Mouse (Mus musculus) forebrain, postnatal 0 days (tissue): ENCODE data around the gene Trpm4. TPM values are rescaled to one million over a fixed set of nuclear protein-coding genes. Genes with fewer than 3 reads are reported as not detected.

ENCODE experiments used
- ATAC-seq: fragments of 200-750 bp; cut with Nextera tagmentation; 2 replicates; pipeline ENCODE4 v1.8.0; 2017; ENCODE audit warnings: mild to moderate bottlenecking, moderate library complexity
- DNase-seq: peaks from one replicate; pipeline ENCODE4 v3.0.0-alpha.2; 2015
- H3K27ac ChIP-seq: fragments of 300-500 bp; sonication (generic); 2 replicates; pipeline ENCODE4 v1.5.1; 2014; ENCODE audit warnings: low read depth, mild to moderate bottlenecking, antibody characterized with exemption, low read length, moderate library complexity, mixed read lengths
- H3K27me3 ChIP-seq: fragments of 300-500 bp; sonication (generic); 2 replicates; pipeline ENCODE4 v1.6.1; 2014; ENCODE audit warnings: mild to moderate bottlenecking, low read length, mixed read lengths; ENCODE audit not compliant: insufficient read depth
- H3K36me3 ChIP-seq: fragments of 300-500 bp; sonication (generic); 2 replicates; pipeline ENCODE4 v1.6.1; 2014; ENCODE audit warnings: mild to moderate bottlenecking, moderate library complexity; ENCODE audit not compliant: insufficient read depth
- H3K4me1 ChIP-seq: fragments of 300-500 bp; sonication (generic); 2 replicates; pipeline ENCODE4 v1.6.1; 2014; ENCODE audit warnings: antibody characterized with exemption; ENCODE audit not compliant: insufficient read depth
- H3K4me2 ChIP-seq: fragments of 300-500 bp; sonication (generic); 2 replicates; pipeline ENCODE4 v1.6.1; 2014; ENCODE audit warnings: low read depth, mild to moderate bottlenecking, moderate library complexity
- H3K4me3 ChIP-seq: fragments of 300-500 bp; sonication (generic); 2 replicates; pipeline ENCODE4 v1.5.1; 2014; ENCODE audit warnings: low read depth, low read length, mixed read lengths
- H3K9ac ChIP-seq: fragments of 300-500 bp; sonication (generic); 2 replicates; pipeline ENCODE4 v1.6.1; 2014; ENCODE audit warnings: mild to moderate bottlenecking
- H3K9me3 ChIP-seq: fragments of 300-500 bp; sonication (generic); 2 replicates; pipeline ENCODE4 v1.6.1; 2016; ENCODE audit warnings: low read length
- CTCF ChIP-seq: sonication (generic); IDR thresholded peaks from 2 replicates; pipeline ENCODE4 v1.5.1; 2016; ENCODE audit warnings: antibody characterized with exemption, control low read depth, low read depth
- WGBS: fragments of 180-500 bp; shearing (Covaris S2); extraction: QIAGEN DNeasy Blood & Tissue Kit; methylation state at CpG from one replicate; pipeline ENCODE4 v1.1.7; 2014; 5-methylcytosine and 5-hydroxymethylcytosine counted together
- polyA plus RNA-seq: library from polyadenylated mRNA; unstranded; fragments of >200 nt; fragmentation: Nextera tagmentation; extraction: Ambion mirVana; gene quantifications from 2 replicates; pipeline ENCODE4 v1.2.1, GENCODE M21; 2015
- total RNA-seq: library from RNA; depleted of rRNA; stranded (reverse); fragments of >200 nt; gene quantifications from 2 replicates; pipeline ENCODE4 v1.2.3, GENCODE M21; 2014; rRNA removed

Gene Trpm4
- total and polyA plus RNA-seq, 2 experiments from 2014 or later, result 9.4 to 17.1 TPM

DNA sequence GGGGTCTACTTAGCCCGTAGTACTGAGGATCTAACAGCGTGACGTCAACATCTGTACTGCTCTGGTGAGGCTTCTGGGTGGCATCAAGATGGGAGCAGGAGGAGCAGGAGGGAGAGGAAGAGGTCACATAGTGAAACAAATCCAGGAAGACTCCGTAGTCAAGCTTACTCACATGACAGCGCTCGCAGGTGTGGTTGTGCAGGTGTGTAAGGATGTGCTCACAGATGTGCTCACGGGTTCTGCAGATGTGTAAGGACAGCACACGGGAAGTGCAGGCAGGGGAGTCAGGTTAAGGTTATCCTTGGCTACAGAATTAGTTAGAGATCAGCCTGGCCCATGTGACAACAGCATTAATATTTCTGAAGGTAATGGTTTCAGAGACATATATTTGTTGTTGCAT is 79.8 kb downstream of the Trpm4 start:
- no peak overlapping the region for H3K9ac ChIP-seq
- DNase-seq, result no peak

More for the DNA sequence above, 79.8 kb downstream of the Trpm4 start:
- WGBS, result 89% methylated on average over 8 of the region's 8 CpGs
- Histone ChIP-seq H3K27ac (no peak overlapping the region), H3K4me3 (no peak overlapping the region), H3K4me1 (no peaks in the 10 kb centered on the region), H3K27me3 (no peaks in the 10 kb centered on the region), H3K4me2 (no peak overlapping the region), H3K9me3 (no peaks in the 10 kb centered on the region), H3K36me3 (no peaks in the 10 kb centered on the region)
- TF ChIP-seq CTCF, result no peak
- no peak for ATAC-seq

Other genes starting within 250 kb of the Trpm4 start
Only the 30 nearest of the 36 such genes appear.
- gene Gm45713, start 197.5 kb downstream of the Trpm4 start, total RNA-seq, result not detected in 2 replicates
- gene Gm45713, start 197.5 kb downstream of the Trpm4 start, polyA plus RNA-seq, result 0.36 TPM in 1 of 2 replicates, not detected in the other
- 2.3 and 3.1 TPM in 2 replicates for gene Flt3l, start 197.3 kb downstream of the Trpm4 start, total RNA-seq
- 1.9 and 6.8 TPM in 2 replicates for gene Flt3l, start 197.3 kb downstream of the Trpm4 start, polyA plus RNA-seq
- 112 and 117 TPM in 2 replicates for gene Pih1d1, start 179.5 kb downstream of the Trpm4 start, total RNA-seq
- 74.3 and 80.4 TPM in 2 replicates for gene Pih1d1, start 179.5 kb downstream of the Trpm4 start, polyA plus RNA-seq
- 10.2 and 14.2 TPM in 2 replicates for gene Aldh16a1, start 179.2 kb downstream of the Trpm4 start, total RNA-seq
- gene Aldh16a1, start 179.2 kb downstream of the Trpm4 start, polyA plus RNA-seq, result 13.3 TPM in 2 replicates
- gene Slc17a7, start 169.8 kb downstream of the Trpm4 start, total RNA-seq, result 71.4 and 87.5 TPM in 2 replicates
- gene Slc17a7, start 169.8 kb downstream of the Trpm4 start, polyA plus RNA-seq, result 47.6 and 50.3 TPM in 2 replicates
- gene Gfy, start 154.2 kb downstream of the Trpm4 start, total RNA-seq, result not detected in 2 replicates
- gene Gfy, start 154.2 kb downstream of the Trpm4 start, polyA plus RNA-seq, result 0.21 TPM in 1 of 2 replicates, not detected in the other
- gene Pth2, start 152.8 kb downstream of the Trpm4 start, total RNA-seq, result not detected in 2 replicates
- gene Pth2, start 152.8 kb downstream of the Trpm4 start, polyA plus RNA-seq, result 0.34 and 0.48 TPM in 2 replicates
- gene Ccdc155, start 128.9 kb downstream of the Trpm4 start, total RNA-seq, result 0.14 and 0.46 TPM in 2 replicates
- gene Ccdc155, start 128.9 kb downstream of the Trpm4 start, polyA plus RNA-seq, result 0.35 and 0.97 TPM in 2 replicates
- 8.4 and 9.1 TPM in 2 replicates for gene Dkkl1, start 121.6 kb downstream of the Trpm4 start, total RNA-seq
- gene Dkkl1, start 121.6 kb downstream of the Trpm4 start, polyA plus RNA-seq, result 8.9 and 12.1 TPM in 2 replicates
- 30.6 and 40.6 TPM in 2 replicates for gene Tead2, start 118.0 kb downstream of the Trpm4 start, total RNA-seq
- 18.4 and 22.5 TPM in 2 replicates for gene Tead2, start 118.0 kb downstream of the Trpm4 start, polyA plus RNA-seq
- 0.46 and 0.62 TPM in 2 replicates for gene Cd37, start 94.7 kb downstream of the Trpm4 start, total RNA-seq
- gene Cd37, start 94.7 kb downstream of the Trpm4 start, polyA plus RNA-seq, result 2.0 and 2.5 TPM in 2 replicates
- 0.24 TPM in 1 of 2 replicates, not detected in the other for gene Slc6a16, start 92.7 kb downstream of the Trpm4 start, total RNA-seq
- 0.74 and 1.7 TPM in 2 replicates for gene Slc6a16, start 92.7 kb downstream of the Trpm4 start, polyA plus RNA-seq
- not detected in 2 replicates for gene Slc6a21, start 56.3 kb downstream of the Trpm4 start, total RNA-seq
- not detected in 2 replicates for gene Slc6a21, start 56.3 kb downstream of the Trpm4 start, polyA plus RNA-seq
- 0.46 and 0.52 TPM in 2 replicates for gene Hrc, start 1.5 kb upstream of the Trpm4 start, total RNA-seq
- not detected in 2 replicates for gene Hrc, start 1.5 kb upstream of the Trpm4 start, polyA plus RNA-seq
- gene Ppfia3, start 33.2 kb upstream of the Trpm4 start, total RNA-seq, result 76.5 and 81.0 TPM in 2 replicates
- 21.7 and 26.0 TPM in 2 replicates for gene Ppfia3, start 33.2 kb upstream of the Trpm4 start, polyA plus RNA-seq
- gene Lin7b, start 36.8 kb upstream of the Trpm4 start, total RNA-seq, result 32.2 and 47.3 TPM in 2 replicates
- 36.8 and 39.8 TPM in 2 replicates for gene Lin7b, start 36.8 kb upstream of the Trpm4 start, polyA plus RNA-seq
- gene Snrnp70, start 62.0 kb upstream of the Trpm4 start, total RNA-seq, result 247 and 310 TPM in 2 replicates
- 116 and 124 TPM in 2 replicates for gene Snrnp70, start 62.0 kb upstream of the Trpm4 start, polyA plus RNA-seq
- 0.14 TPM in 1 of 2 replicates, not detected in the other for gene Kcna7, start 71.9 kb upstream of the Trpm4 start, total RNA-seq
- gene Kcna7, start 71.9 kb upstream of the Trpm4 start, polyA plus RNA-seq, result not detected in 2 replicates
- 0.24 TPM in 1 of 2 replicates, not detected in the other for gene Ntf5, start 79.9 kb upstream of the Trpm4 start, total RNA-seq
- gene Ntf5, start 79.9 kb upstream of the Trpm4 start, polyA plus RNA-seq, result 0.07 and 0.11 TPM in 2 replicates
- 0.43 TPM in 1 of 2 replicates, not detected in the other for gene Lhb, start 87.0 kb upstream of the Trpm4 start, total RNA-seq
- gene Lhb, start 87.0 kb upstream of the Trpm4 start, polyA plus RNA-seq, result 0.36 and 1.0 TPM in 2 replicates
- 9.8 and 11.4 TPM in 2 replicates for gene Gys1, start 101.1 kb upstream of the Trpm4 start, total RNA-seq
- gene Gys1, start 101.1 kb upstream of the Trpm4 start, polyA plus RNA-seq, result 8.6 and 12.3 TPM in 2 replicates
- 123 and 149 TPM in 2 replicates for gene Ruvbl2, start 104.3 kb upstream of the Trpm4 start, total RNA-seq
- gene Ruvbl2, start 104.3 kb upstream of the Trpm4 start, polyA plus RNA-seq, result 98.3 and 104 TPM in 2 replicates
- 2,541 and 3,015 TPM in 2 replicates for gene Ftl1, start 126.1 kb upstream of the Trpm4 start, total RNA-seq
- gene Ftl1, start 126.1 kb upstream of the Trpm4 start, polyA plus RNA-seq, result 5,542 and 6,210 TPM in 2 replicates
- 120 and 127 TPM in 2 replicates for gene Bax, start 133.1 kb upstream of the Trpm4 start, total RNA-seq
- gene Bax, start 133.1 kb upstream of the Trpm4 start, polyA plus RNA-seq, result 276 and 297 TPM in 2 replicates
- 0.19 and 0.46 TPM in 2 replicates for gene Tulp2, start 148.1 kb upstream of the Trpm4 start, total RNA-seq
- gene Tulp2, start 148.1 kb upstream of the Trpm4 start, polyA plus RNA-seq, result 0.07 and 0.25 TPM in 2 replicates
- gene Gm45808, start 153.0 kb upstream of the Trpm4 start, total RNA-seq, result not detected in 2 replicates
- gene Gm45808, start 153.0 kb upstream of the Trpm4 start, polyA plus RNA-seq, result not detected in 2 replicates
- gene Dhdh, start 155.0 kb upstream of the Trpm4 start, total RNA-seq, result 3.5 and 4.9 TPM in 2 replicates
- 1.9 and 3.6 TPM in 2 replicates for gene Dhdh, start 155.0 kb upstream of the Trpm4 start, polyA plus RNA-seq
- gene Nucb1, start 176.6 kb upstream of the Trpm4 start, total RNA-seq, result 76.8 and 107 TPM in 2 replicates
- gene Nucb1, start 176.6 kb upstream of the Trpm4 start, polyA plus RNA-seq, result 103 and 122 TPM in 2 replicates
- gene Ppp1r15a, start 192.5 kb upstream of the Trpm4 start, total RNA-seq, result 17.1 and 23.8 TPM in 2 replicates
- gene Ppp1r15a, start 192.5 kb upstream of the Trpm4 start, polyA plus RNA-seq, result 23.9 and 26.3 TPM in 2 replicates
- gene Plekha4, start 192.6 kb upstream of the Trpm4 start, total RNA-seq, result 1.2 and 2.9 TPM in 2 replicates
- 1.2 and 1.8 TPM in 2 replicates for gene Plekha4, start 192.6 kb upstream of the Trpm4 start, polyA plus RNA-seq